Mouse (Mus musculus) MEL (cell line): ENCODE results near the gene Mast3.

ENCODE experiments used
- BHLHE40 ChIP-seq: IDR thresholded peaks from 2 replicates; pipeline ENCODE4 v1.6.1; 2012; ENCODE audit warnings: low read depth, mild to moderate bottlenecking, inconsistent platforms, low read length, improper control_type of control experiment, borderline replicate concordance
- CTCF ChIP-seq, 3 experiments: IDR thresholded peaks in 2 of 3; conservative IDR thresholded peaks in 1 of 3; 2 replicates each; pipeline ENCODE4 v1.5.1; 2011 to 2012; ENCODE audit warnings: low read length in 3 of 3, low read depth in 2 of 3, mild to moderate bottlenecking in 2 of 3, improper control_type of control experiment in 1 of 3, inconsistent platforms in 1 of 3, mixed read lengths in 1 of 3, moderate library complexity in 1 of 3; ENCODE audit not compliant: control insufficient read depth in 1 of 3, insufficient read depth in 1 of 3, poor library complexity in 1 of 3, severe bottlenecking in 1 of 3
- RAD21 ChIP-seq: IDR thresholded peaks from 2 replicates; pipeline ENCODE4 v1.6.1; 2011; ENCODE audit warnings: mild to moderate bottlenecking, low read depth, low read length, improper control_type of control experiment
- SIN3A ChIP-seq: IDR thresholded peaks from 2 replicates; pipeline ENCODE4 v1.6.1; 2012; ENCODE audit warnings: low read length, improper control_type of control experiment, inconsistent platforms

DNA sequence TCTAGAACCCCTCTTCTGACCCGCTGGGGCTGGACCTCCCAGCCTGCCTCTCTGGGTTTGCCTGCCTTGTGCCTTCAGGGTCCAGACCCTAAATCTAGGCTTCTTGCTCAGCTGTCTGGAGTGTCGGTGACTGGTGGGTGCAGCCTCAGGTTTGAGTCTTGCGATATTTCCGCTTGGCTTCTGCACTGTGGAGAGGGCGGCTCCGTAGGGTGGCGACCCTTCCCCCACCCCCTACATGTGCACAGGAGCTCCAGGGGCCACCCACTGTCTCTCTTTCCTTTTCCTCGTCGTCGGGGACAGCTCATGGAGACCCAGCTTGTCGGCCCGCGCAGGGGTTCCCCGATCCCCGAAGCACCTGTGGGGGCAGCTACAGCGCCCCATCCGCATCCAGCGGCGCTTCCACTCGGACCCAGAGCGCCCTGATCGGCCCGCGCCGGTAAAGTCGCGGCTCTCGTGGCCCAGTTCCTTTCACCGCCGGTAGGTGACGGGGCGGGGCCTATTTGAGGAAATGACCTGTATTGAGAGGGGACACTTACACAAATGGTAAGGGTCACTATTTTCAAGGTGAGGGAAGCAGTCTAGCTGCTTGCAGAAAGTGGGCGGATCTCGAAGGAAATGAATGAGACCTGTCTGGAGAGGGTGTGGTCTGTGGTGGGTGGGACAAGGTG, 74.9 kb downstream of the Mast3 start:
- TF ChIP-seq CTCF (IDR thresholded peaks at IDR 0.05 in 2 of 3, conservative IDR thresholded peaks at IDR 0.05 in 1 of 3; ENCODE audit: control insufficient read depth in 1 of 3, insufficient read depth in 1 of 3, low read depth in 2 of 3, low read length in 3 of 3, poor library complexity in 1 of 3, severe bottlenecking in 1 of 3) (no peak; a peak in 2 of 6 replicates), BHLHE40 (no peak), SIN3A (no peak), RAD21 (no peak)
